Mouse (Mus musculus) embryo, embryonic 9.5 days (tissue): ENCODE data around the gene Fgfr2.

ENCODE experiments used
- DNase-seq: peaks from one replicate; pipeline ENCODE4 v3.0.0-alpha.2; 2017; ENCODE audit errors: extremely low spot score

Gene Fgfr2

GRCm38 (mm10) chr7:130303464-130303863 lies 2819.7 kb downstream of the Fgfr2 start:
- no peak for DNase-seq

- no peak for DNase-seq
Observed at GRCm38 (mm10) chr7:130300606-130301005, 2822.5 kb downstream of the Fgfr2 start.

- no peak for DNase-seq
Observed at GRCm38 (mm10) chr7:130298926-130299594, 2824.1 kb downstream of the Fgfr2 start.

- no peak for DNase-seq
Observed at GRCm38 (mm10) chr7:130291179-130291578, 2832.0 kb downstream of the Fgfr2 start.

GRCm38 (mm10) chr7:130289428-130289790 lies 2833.7 kb downstream of the Fgfr2 start:
- DNase-seq: no peak

- no peak for DNase-seq
Observed at GRCm38 (mm10) chr7:130288719-130289427, 2834.3 kb downstream of the Fgfr2 start.

GRCm38 (mm10) chr7:130288248-130288647 lies 2834.9 kb downstream of the Fgfr2 start:
- no peak for DNase-seq

- no peak for DNase-seq
Observed at GRCm38 (mm10) chr7:130278738-130279705, 2844.1 kb downstream of the Fgfr2 start.

GRCm38 (mm10) chr7:130278000-130278737 lies 2845.0 kb downstream of the Fgfr2 start:
- DNase-seq: no peak

GRCm38 (mm10) chr7:130273265-130273664 lies 2849.9 kb downstream of the Fgfr2 start:
- peak; percentile 85 for DNase-seq

GRCm38 (mm10) chr7:130270807-130271206 lies 2852.3 kb downstream of the Fgfr2 start:
- no peak for DNase-seq

GRCm38 (mm10) chr7:130269124-130269867 lies 2853.9 kb downstream of the Fgfr2 start:
- no peak for DNase-seq

- no peak for DNase-seq
Observed at GRCm38 (mm10) chr7:130267099-130267498, 2856.1 kb downstream of the Fgfr2 start.

- DNase-seq: peak; percentile 90
Observed at GRCm38 (mm10) chr7:130266166-130266490, 2857.0 kb downstream of the Fgfr2 start.

- no peak for DNase-seq
Observed at GRCm38 (mm10) chr7:130265319-130266165, 2857.6 kb downstream of the Fgfr2 start.

- peak; percentile 69 for DNase-seq
Observed at GRCm38 (mm10) chr7:130264616-130265318, 2858.4 kb downstream of the Fgfr2 start.

GRCm38 (mm10) chr7:130263799-130264351 lies 2859.3 kb downstream of the Fgfr2 start:
- peak; percentile 70 for DNase-seq

GRCm38 (mm10) chr7:130263233-130263594 lies 2859.9 kb downstream of the Fgfr2 start:
- DNase-seq: no peak
